Mouse (Mus musculus): Measurements from ENCODE around the gene Hist1h1d.
"Not testable (repeated sequence)": the region's sequence is repeated elsewhere in the genome, so short reads cannot be mapped to it uniquely, and the experiment has no call there.

Hist1h1d gene

GRCm38 (mm10) chr13:23573034-23573897 lies 20.2 kb downstream of the Hist1h1d start:
- peak; percentile 22 for DNase-seq (ENCODE audit: low spot score)

DNA sequence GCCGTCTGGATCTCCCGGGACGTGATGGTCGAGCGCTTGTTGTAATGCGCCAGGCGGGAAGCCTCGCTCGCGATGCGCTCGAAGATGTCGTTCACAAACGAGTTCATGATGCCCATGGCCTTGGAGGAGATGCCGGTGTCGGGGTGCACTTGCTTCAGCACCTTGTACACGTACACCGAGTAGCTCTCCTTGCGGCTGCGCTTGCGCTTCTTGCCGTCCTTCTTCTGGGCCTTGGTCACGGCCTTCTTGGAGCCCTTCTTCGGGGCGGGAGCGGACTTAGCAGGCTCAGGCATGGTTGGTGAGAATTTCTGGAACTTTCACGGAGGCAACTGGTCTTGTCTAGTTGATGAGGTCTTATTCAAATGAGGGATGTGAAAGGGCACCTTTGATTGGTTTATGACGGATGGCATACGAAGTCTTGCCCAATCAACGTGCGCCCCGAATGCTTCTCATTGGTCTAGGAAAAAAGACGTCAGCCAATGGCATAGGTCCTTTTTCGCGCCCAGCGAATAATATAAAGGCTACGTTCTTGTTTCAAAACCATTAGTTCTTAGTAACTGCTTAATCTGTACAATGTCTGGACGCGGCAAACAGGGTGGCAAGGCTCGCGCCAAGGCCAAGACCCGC lies 20.9 kb downstream of the Hist1h1d start, which contains the start of the genes Hist1h2bf and Hist1h2ad:
Gene Hist1h2bf, minus strand, starts transcription at position 299 of the 627 bp plus-strand sequence.
Gene Hist1h2ad, plus strand, starts transcription at position 484 of the 627 bp plus-strand sequence.
- DNase-seq (ENCODE audit: low spot score): peak; percentile 98

- peak; percentile 64 for DNase-seq (ENCODE audit: low spot score)
Measured at GRCm38 (mm10) chr13:23574546-23575170, 21.6 kb downstream of the Hist1h1d start.

DNA sequence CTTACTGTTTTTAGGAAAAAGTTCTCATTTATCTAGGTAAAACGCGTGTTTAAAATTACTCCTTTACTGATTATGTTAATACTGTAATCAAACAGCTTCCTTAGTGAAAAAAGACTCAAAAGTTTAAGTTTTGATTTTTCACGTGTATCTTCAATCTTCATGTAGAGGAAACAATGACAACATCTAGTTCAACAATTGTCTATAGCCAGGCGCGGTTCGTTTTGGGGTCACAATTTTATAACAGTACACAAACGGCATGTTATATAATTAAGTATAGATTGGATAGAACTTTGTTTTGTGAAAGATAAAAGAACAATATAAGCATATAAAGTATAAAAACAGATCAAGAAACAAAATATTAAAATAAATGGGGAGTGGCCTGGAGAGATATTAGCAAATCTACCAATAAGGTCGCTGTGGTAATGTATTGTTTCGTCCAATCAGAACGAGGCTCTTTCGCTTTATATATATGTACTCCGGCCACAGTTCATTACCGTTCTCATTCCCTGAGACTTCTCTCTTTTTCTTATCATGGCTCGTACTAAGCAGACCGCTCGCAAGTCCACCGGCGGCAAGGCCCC lies 22.3 kb downstream of the Hist1h1d start, which contains the start of gene Hist1h3d:
Gene Hist1h3d, plus strand, starts transcription at position 493 of the 581 bp plus-strand sequence.
- peak; percentile 90 for DNase-seq (ENCODE audit: low spot score)

DNA sequence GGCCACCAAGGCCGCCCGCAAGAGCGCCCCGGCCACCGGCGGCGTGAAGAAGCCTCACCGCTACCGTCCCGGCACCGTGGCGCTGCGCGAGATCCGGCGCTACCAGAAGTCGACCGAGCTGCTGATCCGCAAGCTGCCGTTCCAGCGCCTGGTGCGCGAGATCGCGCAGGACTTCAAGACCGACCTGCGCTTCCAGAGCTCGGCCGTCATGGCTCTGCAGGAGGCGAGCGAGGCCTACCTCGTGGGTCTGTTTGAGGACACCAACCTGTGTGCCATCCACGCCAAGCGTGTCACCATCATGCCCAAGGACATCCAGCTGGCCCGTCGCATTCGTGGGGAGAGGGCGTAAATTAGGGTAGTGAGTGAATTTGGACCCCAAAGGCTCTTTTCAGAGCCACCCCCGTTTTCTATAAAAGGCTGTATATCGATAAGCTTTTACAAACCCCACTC lies 22.8 kb downstream of the Hist1h1d start:
- DNase-seq (ENCODE audit: low spot score): not testable (repeated sequence)

DNA sequence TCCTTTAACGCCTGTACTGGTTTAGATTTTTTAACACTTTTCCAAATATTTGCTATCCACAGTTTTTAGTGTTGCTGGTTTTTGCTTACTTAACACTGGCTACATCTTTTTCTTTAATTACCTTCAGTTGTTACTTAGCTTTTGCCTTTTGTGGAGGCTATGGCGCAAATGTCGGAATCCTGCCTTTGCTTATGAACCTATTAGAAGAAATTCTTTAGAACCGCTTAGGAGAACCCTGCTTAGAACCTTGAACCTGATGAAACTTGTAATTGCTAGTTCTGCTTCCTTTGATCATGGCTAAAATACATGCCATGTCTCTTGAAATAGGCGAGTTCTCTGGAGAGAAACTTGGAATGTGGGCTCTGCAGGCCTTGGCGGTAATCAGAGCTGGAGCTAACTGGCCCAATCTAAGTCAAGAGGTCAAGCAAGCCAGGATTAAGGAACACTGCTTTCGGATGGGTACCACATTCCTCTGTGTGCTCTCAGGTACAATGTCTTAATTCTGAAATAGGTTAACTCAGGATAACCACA lies 23.4 kb downstream of the Hist1h1d start:
- peak; percentile 35 for DNase-seq (ENCODE audit: low spot score)

GRCm38 (mm10) chr13:23576906-23577639 lies 24.0 kb downstream of the Hist1h1d start:
- peak; percentile 9 for DNase-seq (ENCODE audit: low spot score)

DNA sequence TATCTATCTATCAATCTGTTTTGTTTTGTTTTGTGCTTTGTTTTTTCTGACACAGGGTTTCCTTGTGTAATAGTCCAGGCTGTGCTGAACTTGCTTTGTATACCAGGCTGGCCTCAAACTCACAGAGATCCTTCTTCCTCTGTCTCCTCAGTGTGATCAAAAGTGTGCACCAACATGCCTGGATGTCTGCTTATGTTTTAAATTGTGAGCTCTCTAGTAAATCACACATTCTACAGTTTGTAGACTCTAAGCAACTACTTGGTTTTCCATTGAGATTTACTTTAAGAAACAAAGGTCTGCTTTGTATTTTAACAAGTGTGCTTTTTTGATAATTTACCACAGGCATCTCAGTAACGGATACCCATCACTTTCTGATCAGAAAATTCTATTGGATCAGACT lies 24.8 kb downstream of the Hist1h1d start:
- peak; percentile 1 for DNase-seq (ENCODE audit: low spot score)

DNA sequence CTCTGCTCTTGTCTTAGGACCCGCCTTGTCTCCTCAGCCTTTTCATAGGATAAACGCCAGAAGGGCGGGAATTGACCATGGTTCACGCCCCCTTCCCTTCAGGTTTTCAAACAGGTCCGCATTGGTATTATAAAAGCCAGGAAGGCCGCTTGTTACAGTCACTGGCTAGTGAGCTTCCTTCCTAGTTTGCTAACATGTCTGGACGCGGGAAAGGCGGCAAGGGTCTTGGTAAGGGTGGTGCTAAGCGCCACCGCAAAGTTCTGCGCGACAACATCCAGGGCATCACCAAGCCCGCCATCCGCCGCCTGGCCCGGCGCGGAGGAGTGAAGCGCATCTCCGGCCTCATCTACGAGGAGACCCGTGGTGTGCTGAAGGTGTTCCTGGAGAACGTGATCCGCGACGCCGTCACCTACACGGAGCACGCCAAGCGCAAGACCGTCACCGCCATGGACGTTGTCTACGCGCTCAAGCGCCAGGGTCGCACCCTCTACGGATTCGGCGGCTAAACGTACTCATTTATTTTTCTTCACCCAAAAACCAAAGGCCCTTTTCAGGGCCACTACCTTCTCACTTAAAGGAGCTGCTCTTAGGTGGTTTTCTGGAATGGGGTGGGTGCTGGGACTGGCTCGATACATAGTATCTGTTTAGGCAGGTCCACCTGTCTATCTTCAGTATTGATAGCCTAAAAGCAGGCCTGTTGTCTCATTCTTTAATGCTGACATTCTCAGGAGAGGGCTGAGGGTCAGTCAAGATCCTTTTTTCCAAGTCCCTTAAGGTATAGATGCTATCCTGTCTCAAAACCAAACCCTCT lies 28.6 kb downstream of the Hist1h1d start, which contains the start of gene Hist1h4d:
Gene Hist1h4d, plus strand, starts transcription at position 191 of the 811 bp plus-strand sequence.
- DNase-seq (ENCODE audit: low spot score): peak; percentile 98

- no peak for DNase-seq (ENCODE audit: low spot score)
Measured at GRCm38 (mm10) chr13:23582219-23583056, 29.4 kb downstream of the Hist1h1d start.

GRCm38 (mm10) chr13:23583387-23584068 lies 30.5 kb downstream of the Hist1h1d start:
- DNase-seq (ENCODE audit: low spot score): no peak

- DNase-seq (ENCODE audit: low spot score): no peak
Measured at GRCm38 (mm10) chr13:23584331-23584730, 31.3 kb downstream of the Hist1h1d start.

- peak; percentile 74 for DNase-seq (ENCODE audit: low spot score)
Measured at GRCm38 (mm10) chr13:23585029-23585441, 32.0 kb downstream of the Hist1h1d start.

DNA sequence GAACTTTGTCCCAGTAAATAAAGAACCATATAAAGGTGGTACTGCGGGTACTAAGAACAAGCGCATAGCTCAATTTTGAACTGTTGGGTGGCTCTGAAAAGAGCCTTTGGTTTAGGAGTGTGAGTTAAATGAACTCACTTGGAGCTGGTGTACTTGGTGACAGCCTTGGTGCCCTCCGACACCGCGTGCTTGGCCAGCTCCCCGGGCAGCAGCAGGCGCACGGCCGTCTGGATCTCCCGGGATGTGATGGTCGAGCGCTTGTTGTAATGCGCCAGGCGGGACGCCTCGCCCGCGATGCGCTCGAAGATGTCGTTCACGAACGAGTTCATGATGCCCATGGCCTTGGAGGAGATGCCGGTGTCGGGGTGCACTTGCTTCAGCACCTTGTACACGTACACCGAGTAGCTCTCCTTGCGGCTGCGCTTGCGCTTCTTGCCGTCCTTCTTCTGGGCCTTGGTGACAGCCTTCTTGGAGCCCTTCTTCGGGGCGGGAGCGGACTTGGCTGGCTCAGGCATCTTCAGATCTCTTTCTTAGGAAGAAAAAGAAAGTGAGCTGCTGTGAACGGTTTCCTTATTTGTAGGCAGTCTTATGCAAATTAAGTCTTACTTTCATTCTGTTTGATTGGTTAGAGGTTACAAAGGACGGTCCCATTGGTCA lies 32.5 kb downstream of the Hist1h1d start:
- peak; percentile 96 for DNase-seq (ENCODE audit: low spot score)

DNA sequence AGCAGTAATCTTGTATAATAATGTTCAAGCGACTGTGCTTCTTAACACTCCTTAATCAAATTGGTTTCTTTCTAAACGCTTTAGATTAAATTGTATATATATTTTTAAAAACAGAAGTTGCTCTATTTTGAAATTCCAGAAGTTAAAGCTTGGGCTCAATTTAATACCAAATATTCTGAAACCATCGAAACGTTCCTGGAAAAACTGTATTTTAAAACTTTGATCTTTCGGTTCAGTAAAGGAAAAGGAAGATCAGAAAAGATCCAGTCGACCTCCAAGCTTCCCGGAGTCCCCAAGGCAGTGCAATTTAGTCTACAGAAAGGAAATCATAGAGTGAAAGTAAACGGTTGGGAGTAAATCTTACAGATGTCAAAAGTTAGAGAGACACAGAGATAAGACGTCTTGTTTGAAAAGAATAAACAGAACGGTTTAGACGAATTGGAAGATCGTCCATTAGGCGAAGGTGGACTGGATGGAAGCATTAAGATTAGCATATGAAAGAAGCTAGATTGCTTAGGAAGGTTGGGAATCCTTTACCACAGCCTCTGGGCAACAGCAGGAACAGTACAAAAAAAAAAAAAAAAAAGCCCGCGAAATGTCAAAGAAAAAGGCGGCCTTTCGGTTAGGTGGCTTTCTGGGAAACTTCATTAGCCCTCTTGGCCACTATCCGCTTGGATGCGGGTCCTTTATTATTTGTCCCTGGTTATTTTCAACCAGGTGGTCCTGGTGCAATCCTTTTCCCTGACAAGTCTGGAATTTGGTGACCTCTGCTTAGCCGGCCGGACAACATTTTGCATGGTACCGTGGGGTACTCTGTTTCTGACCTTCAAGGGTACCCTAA lies 33.3 kb downstream of the Hist1h1d start:
- DNase-seq (ENCODE audit: low spot score): peak; percentile 60

GRCm38 (mm10) chr13:23586940-23587225 lies 33.8 kb downstream of the Hist1h1d start:
- DNase-seq (ENCODE audit: low spot score): no peak

DNA sequence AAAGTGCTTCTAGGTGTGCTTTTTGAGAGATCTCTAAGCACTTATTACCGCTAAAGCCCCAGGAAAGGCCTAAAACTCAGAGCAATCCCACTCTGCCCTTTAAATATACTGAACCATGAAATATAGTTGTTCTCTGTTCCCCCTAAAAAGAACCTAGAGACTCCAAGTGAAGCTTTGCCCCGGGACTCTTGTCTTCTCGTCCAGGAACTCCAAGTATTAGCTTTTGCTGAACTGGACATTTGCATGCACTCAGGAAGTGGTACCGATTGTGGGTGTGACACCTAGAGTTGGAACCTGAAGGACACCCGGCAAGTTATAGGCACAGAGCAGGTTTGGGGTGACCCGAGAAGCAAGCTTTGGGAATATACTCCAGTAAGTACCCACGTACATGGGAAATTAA lies 38.1 kb downstream of the Hist1h1d start:
- no peak for DNase-seq (ENCODE audit: low spot score)
